8 mouse cellular contexts compared by ENCODE assay signal in the genomic region with DNA sequence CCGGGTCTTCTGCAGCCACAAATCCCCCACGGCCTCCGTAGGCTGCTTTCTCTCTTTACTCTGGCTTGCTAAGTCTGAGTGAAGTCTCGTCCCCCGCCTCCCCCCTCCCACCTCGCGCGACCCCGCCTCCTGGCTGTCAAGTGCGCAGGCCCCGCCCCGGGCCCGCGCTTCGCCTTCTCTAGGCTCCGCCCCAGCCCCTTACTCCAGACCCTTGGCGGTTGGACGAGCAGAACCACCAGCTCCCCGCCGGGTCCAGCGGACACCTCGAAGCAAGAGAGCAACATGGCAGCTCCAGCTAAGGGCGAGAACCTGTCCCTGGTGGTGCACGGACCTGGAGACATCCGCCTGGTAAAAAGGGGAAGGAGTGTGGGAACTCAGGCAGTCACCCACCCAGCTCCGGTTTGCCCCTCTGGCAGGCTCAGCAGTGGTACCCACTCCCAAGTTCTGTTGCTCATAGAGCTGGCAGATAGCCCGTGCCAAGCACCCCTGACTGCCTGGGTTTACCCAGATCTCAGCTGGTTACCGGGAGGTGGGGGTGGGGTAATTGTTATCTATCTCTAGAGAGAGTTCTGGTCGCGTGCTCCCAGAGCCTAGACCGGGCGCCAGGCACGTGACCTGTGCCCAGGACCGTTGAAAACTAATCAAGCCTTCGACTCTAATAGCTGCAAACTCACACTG. TPM values are rescaled to one million over a fixed set of nuclear protein-coding genes. Genes with fewer than 3 reads are reported as not detected.
DNase-seq lines count a peak whose midpoint lies in the region; ATAC-seq and TF ChIP-seq lines count a peak whose summit lies in the region.

A gene (plus strand): TSS at position 139 of the 678 bp plus-strand sequence.

- no peaks in the 10 kb centered on the region for H3K27me3 ChIP-seq in C2C12 (ENCODE audit: control insufficient read depth, insufficient read depth, insufficient read length)
- no peaks in the 10 kb centered on the region for H3K27me3 ChIP-seq in heart, embryonic 10.5 days (ENCODE audit: insufficient read depth, poor library complexity, severe bottlenecking)
- no peaks in the 10 kb centered on the region for H3K27me3 ChIP-seq in kidney, embryonic 14.5 days (ENCODE audit: control insufficient read depth, insufficient read depth, low read length)
- no peaks in the 10 kb centered on the region for H3K27me3 ChIP-seq in limb, embryonic 15.5 days
- no peaks in the 10 kb centered on the region for H3K27me3 ChIP-seq in midbrain, postnatal 0 days (ENCODE audit: insufficient read depth, low read length)

- DNase-seq in brain, adult 2 months (ENCODE audit: low read depth, low spot score), result peak; percentile 85
- DNase-seq in heart, embryonic 10.5 days (ENCODE audit: low spot score), result peak; percentile 95
- peak; percentile 92 for DNase-seq in midbrain, postnatal 0 days (ENCODE audit: low spot score)
- DNase-seq in spleen, postnatal 10 days (ENCODE audit: low spot score in 2 of 2), result peak; percentile 67 to 71

- ATAC-seq in kidney, embryonic 14.5 days (ENCODE audit: low FRiP score, low TSS enrichment), result peak; percentile 96
- peak; percentile 88 for ATAC-seq in limb, embryonic 15.5 days (ENCODE audit: insufficient number of reproducible peaks, low FRiP score, low TSS enrichment, low read depth)
- peak; percentile 93 for ATAC-seq in midbrain, postnatal 0 days (ENCODE audit: low FRiP score)

- H3K27ac ChIP-seq in embryonic fibroblast, embryonic 13.5 days (ENCODE audit: insufficient read depth, low read length), result no peak within 1 kb of the TSS
- peak within 1 kb of the TSS; percentile 87 for H3K27ac ChIP-seq in heart, embryonic 10.5 days
- no peak within 1 kb of the TSS for H3K27ac ChIP-seq in kidney, embryonic 14.5 days (ENCODE audit: low read depth, low read length)
- H3K27ac ChIP-seq in limb, embryonic 15.5 days, result peak within 1 kb of the TSS; percentile 80; the same call in 1 of the 2 replicates
- H3K27ac ChIP-seq in midbrain, postnatal 0 days (ENCODE audit: low read depth, low read length), result peak within 1 kb of the TSS; percentile 49

- TF ChIP-seq POLR2A in embryonic fibroblast, embryonic 13.5 days (IDR thresholded peaks at IDR 0.05; ENCODE audit: low read depth, low read length), result no peak

- WGBS in heart, embryonic 10.5 days, result 2% methylated on average over 35 of the region's 35 CpGs
- whole genome bisulfite sequencing in kidney, embryonic 14.5 days, result under 1% methylated on average over 35 of the region's 35 CpGs
- WGBS in limb, embryonic 15.5 days, result under 1% methylated on average over 34 of the region's 35 CpGs
- WGBS in midbrain, postnatal 0 days, result 1% methylated on average over 35 of the region's 35 CpGs

- peak within 1 kb of the TSS; percentile 56 for H3K4me3 ChIP-seq in C2C12 (ENCODE audit: insufficient read depth, poor library complexity, severe bottlenecking)
- H3K4me3 ChIP-seq in embryonic fibroblast, embryonic 13.5 days (ENCODE audit: insufficient read depth, low read length), result peak within 1 kb of the TSS; percentile 48
- peak within 1 kb of the TSS; percentile 74 for H3K4me3 ChIP-seq in heart, embryonic 10.5 days
- peak within 1 kb of the TSS; percentile 47 for H3K4me3 ChIP-seq in kidney, embryonic 14.5 days (ENCODE audit: low read length)
- H3K4me3 ChIP-seq in limb, embryonic 15.5 days, result peak within 1 kb of the TSS; percentile 60
- peak within 1 kb of the TSS; percentile 54 for H3K4me3 ChIP-seq in midbrain, postnatal 0 days (ENCODE audit: low read depth, low read length)

- no peaks in the 10 kb centered on the region for H3K79me3 ChIP-seq in C2C12 (ENCODE audit: low read depth)

- no peaks in the 10 kb centered on the region for H3K79me2 ChIP-seq in C2C12 (ENCODE audit: control insufficient read depth, insufficient read depth)

- H3ac ChIP-seq in C2C12 (ENCODE audit: control insufficient read depth, insufficient read length, low read depth), result peak within 1 kb of the TSS; percentile 71

- H3K36me3 ChIP-seq in C2C12 (ENCODE audit: control insufficient read depth, insufficient read depth), result no peaks in the 10 kb centered on the region
- no peaks in the 10 kb centered on the region for H3K36me3 ChIP-seq in heart, embryonic 10.5 days
- H3K36me3 ChIP-seq in kidney, embryonic 14.5 days (ENCODE audit: control insufficient read depth, insufficient read depth, low read length), result no peaks in the 10 kb centered on the region
- no peaks in the 10 kb centered on the region for H3K36me3 ChIP-seq in limb, embryonic 15.5 days
- no peaks in the 10 kb centered on the region for H3K36me3 ChIP-seq in midbrain, postnatal 0 days (ENCODE audit: insufficient read depth, low read length)

- no peaks in the 10 kb centered on the region for H3K4me1 ChIP-seq in embryonic fibroblast, embryonic 13.5 days (ENCODE audit: control insufficient read depth, insufficient read depth, low read length)
- H3K4me1 ChIP-seq in heart, embryonic 10.5 days, result peaks cover 8% of the 10 kb centered on the region
- H3K4me1 ChIP-seq in kidney, embryonic 14.5 days (ENCODE audit: control insufficient read depth, insufficient read depth, low read length), result no peaks in the 10 kb centered on the region
- peaks cover 13% of the 10 kb centered on the region; the same call in 1 of the 2 replicates for H3K4me1 ChIP-seq in limb, embryonic 15.5 days
- no peaks in the 10 kb centered on the region for H3K4me1 ChIP-seq in midbrain, postnatal 0 days (ENCODE audit: insufficient read depth, low read length)

- no peak for TF ChIP-seq CTCF in C2C12 (IDR thresholded peaks at IDR 0.05; ENCODE audit: control insufficient read depth, insufficient read depth, insufficient read length)
- no peak for TF ChIP-seq CTCF in embryonic fibroblast, embryonic 13.5 days (IDR thresholded peaks at IDR 0.05; ENCODE audit: borderline replicate concordance, insufficient read depth, low read length)
- no peak for TF ChIP-seq CTCF in midbrain, postnatal 0 days (IDR thresholded peaks at IDR 0.05)

- peak within 1 kb of the TSS; percentile 46 for H3K9ac ChIP-seq in kidney, embryonic 14.5 days (ENCODE audit: low read depth, low read length)
- H3K9ac ChIP-seq in limb, embryonic 15.5 days, result peak within 1 kb of the TSS; percentile 26
- H3K9ac ChIP-seq in midbrain, postnatal 0 days (replicated peaks; ENCODE audit: low read length, poor library complexity, severe bottlenecking), result peak within 1 kb of the TSS; percentile 59

- H3K9me3 ChIP-seq in heart, embryonic 10.5 days, result no peaks in the 10 kb centered on the region
- H3K9me3 ChIP-seq in kidney, embryonic 14.5 days (ENCODE audit: control insufficient read depth, low read length), result no peaks in the 10 kb centered on the region
- H3K9me3 ChIP-seq in limb, embryonic 15.5 days, result no peaks in the 10 kb centered on the region
- H3K9me3 ChIP-seq in midbrain, postnatal 0 days (ENCODE audit: low read length), result no peaks in the 10 kb centered on the region

- H3K4me2 ChIP-seq in kidney, embryonic 14.5 days (replicated peaks; ENCODE audit: low read depth, low read length), result peak within 1 kb of the TSS; percentile 67
- H3K4me2 ChIP-seq in limb, embryonic 15.5 days, result peak within 1 kb of the TSS; percentile 81
- H3K4me2 ChIP-seq in midbrain, postnatal 0 days (ENCODE audit: low read depth, low read length, poor library complexity, severe bottlenecking), result peak within 1 kb of the TSS; percentile 67

TF ChIP-seq in C2C12, 6 proteins besides CTCF, POLR2A, EP300 and RAD21:
- TF ChIP-seq MYOD1 (IDR thresholded peaks at IDR 0.05; ENCODE audit: control insufficient read depth, insufficient read length, low read depth), result no peak
- peak; percentile 85 for TF ChIP-seq USF1 (IDR thresholded peaks at IDR 0.05; ENCODE audit: low read depth)

RNA-seq across cellular contexts. Expression of the gene that starts here (rescaled TPM):
- 23.0 TPM for polyA plus RNA-seq in C2C12 (2012; fragmentation: generic; extraction: Trizol)
- polyA plus RNA-seq in embryonic fibroblast, embryonic 13.5 days (2011; ENCODE audit: insufficient read length, low read depth, missing spikeins), result 10.0 and 17.9 TPM in 2 replicates
- 40.8 and 41.3 TPM in 2 replicates for polyA plus RNA-seq in heart, embryonic 10.5 days (2016; fragmentation: Nextera tagmentation; extraction: Ambion mirVana)
- polyA plus RNA-seq in kidney, embryonic 14.5 days (2014; fragmentation: Nextera tagmentation; extraction: Ambion mirVana), result 13.6 and 24.0 TPM in 2 replicates
- 28.2 and 29.0 TPM in 2 replicates for polyA plus RNA-seq in limb, embryonic 15.5 days (2015; fragmentation: Nextera tagmentation; extraction: Ambion mirVana)
- total RNA-seq in midbrain, postnatal 0 days (2014; rRNA removed), result 32.5 and 33.8 TPM in 2 replicates
- 29.4 and 31.1 TPM in 2 replicates for polyA plus RNA-seq in midbrain, postnatal 0 days (2015; fragmentation: Nextera tagmentation; extraction: Ambion mirVana)

Comparison
In these comparisons a context has a peak if more than half of its experiments do, and no peak if none do; other contexts are left out.
1. H3K27ac ChIP-seq: peak in heart, embryonic 10.5 days (single experiment), limb, embryonic 15.5 days (single experiment) and midbrain, postnatal 0 days (single experiment); none in embryonic fibroblast, embryonic 13.5 days (single experiment) and kidney, embryonic 14.5 days (single experiment).
2. Peak in every context shown above with its lines, with median percentiles within 50 percentile points of each other: H3K4me3 ChIP-seq, DNase-seq, ATAC-seq, H3K4me2 ChIP-seq and H3K9ac ChIP-seq.